Mouse (Mus musculus): Measurements from ENCODE around the gene Il6st.
"Not testable (repeated sequence)": the region's sequence is repeated elsewhere in the genome, so short reads cannot be mapped to it uniquely, and the experiment has no call there.

Il6st gene

DNA sequence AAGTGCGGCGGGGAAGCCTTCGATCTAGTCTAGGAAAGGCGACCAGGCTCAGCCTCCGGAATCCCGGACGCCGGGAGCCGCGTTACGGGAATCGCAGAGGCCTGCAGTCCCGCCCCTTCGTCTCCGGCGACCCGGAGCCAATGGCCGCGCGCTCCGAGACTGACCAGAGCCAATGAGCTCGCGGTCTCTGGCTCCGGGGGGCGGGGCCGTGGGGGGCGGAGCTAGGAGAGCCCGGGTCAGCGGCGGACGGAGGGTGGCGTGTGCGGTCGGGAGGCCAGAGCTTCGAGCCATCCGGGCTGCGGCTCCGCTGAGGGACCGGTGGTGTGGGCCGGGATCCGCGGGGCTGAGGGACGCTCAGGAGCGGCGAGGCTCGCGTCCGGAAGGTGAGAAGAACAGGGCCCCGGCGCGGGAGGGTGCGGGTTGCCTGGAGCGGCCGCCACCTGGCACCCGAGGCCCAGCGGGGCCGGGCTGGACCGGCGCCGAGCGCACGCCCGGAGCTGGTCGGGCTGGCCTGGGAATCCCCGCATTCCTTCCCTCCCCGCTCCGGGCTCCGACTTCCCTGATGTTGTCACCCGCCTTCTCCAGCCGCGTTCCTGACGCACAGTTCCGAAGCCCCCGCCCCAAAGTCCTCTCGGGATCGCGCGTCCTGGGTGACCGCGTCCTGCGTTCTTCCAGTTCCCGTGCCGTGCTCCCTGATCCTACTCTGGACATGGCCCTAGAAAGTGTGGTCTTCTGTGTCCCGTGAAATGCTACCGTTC, at the start of gene Il6st:
TSS of gene Il6st (plus strand) at position 203 of the 758 bp plus-strand sequence.
- DNase-seq, result peak; percentile 95

DNA sequence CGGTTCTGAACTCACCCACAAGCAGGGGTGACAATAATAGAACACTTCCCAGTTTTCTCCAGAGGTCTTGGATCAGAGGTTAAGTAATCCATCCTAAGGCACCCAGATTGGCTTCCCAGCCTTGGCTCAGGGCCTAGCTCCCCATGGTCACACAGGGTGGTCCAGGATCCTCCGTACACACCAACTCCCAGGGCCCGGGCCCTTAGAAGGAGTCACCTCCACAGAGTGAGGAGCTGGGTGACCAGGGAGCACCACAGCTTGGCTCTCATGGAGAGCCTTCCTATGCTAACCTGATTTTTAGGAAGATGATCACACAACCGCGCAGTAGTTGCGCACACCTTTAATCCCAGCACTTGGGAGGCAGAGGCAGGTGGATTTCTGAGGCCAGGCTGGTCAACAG, 48.0 kb upstream of the Il6st start:
- no peak for DNase-seq

DNA sequence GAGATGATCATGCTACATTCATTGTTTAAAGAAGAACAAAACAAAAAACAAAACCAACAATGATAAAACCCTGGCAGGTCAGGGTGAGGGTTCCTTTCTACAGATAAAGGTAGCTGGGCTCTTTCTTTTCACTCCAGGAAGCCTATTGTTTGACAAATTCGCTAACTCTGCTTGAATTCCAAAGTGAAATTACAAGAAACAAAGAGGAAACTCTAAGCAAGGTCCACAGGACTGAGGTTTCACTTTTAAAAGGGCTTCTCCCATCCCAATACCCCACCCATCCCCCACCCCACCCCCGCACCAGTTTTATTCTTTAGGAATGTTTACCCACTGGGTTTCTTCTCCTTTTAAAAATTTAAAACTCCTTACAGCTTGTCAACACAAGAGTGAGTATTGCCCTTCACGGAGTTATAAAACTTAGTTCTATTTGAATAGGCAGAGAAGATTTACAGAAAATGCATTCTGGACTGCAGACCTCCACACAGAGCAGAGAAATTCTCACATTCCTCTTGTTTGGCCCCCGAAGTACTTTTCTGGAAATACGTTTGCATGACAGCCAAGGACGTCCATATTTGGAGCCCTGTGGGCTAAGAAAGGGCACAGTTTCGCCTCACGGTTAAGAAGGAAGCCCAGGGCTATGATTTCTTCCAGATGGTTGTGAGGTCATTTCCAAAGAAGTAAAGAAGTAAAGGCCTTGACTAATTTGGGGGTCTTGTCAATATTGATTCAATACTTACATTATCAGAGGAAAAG, 47.3 kb upstream of the Il6st start:
- no peak for DNase-seq

DNA sequence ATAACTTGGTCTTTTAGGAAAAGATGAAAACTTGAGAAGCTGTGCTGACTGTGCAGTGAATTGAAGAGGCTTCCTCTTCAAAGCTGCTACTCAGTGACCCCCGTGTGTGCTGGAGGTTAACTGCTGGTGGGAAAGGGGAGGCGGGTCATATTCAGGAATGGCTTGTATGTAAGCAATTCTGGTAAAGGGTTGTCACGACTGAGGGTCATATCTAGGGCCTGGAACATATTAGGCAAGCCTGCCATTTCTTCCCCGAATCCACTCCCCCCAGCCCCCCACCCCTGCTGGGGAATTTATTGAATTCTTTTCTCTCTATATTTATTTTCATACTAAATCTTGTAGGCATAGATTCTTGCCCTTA, 46.7 kb upstream of the Il6st start:
- DNase-seq, result no peak

DNA sequence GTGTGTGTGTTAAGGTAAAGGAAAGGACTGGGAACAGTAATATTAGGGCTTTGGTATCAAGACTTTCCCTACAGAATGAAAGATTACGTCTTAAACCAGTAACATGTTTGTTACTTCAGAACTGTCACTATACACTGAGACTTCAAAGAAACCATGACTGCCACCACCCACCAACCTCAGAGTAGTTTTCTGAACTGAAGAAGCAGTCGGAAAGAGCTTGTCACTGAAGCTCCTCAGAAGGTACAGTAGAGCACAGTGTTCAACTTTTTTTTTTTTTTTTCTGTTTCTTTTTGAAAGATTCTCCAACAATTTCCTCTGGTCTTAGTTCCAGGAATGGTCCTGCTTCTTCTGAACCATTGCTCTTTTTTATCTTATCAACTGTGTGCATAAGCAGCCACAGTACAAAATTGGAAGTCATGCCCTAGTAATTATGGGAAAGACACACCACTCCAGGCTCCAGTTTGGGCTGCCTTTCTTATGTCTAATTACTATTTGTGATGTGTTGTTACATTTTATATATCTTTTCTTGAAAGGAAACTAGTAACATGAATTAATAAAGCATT, 45.9 kb upstream of the Il6st start:
- DNase-seq, result no peak

DNA sequence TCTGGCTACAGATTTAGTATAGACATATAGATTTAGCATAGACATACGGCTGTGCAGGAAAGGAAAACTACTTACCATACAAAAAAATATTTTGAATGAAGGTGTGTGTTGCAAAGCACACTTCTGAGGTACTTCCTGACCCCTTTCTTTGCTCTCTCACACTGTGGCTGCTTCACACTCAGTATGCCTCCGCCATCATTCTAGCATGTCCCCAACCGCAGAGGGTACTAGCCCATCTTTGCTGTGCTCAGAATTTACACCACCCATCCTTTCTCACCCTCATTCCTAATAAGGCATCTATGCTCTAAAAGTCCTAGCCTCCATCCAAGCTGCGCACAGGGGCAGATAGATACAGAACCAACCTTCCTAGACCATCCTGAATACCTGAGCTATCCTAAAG, 45.3 kb upstream of the Il6st start:
- no peak for DNase-seq

DNA sequence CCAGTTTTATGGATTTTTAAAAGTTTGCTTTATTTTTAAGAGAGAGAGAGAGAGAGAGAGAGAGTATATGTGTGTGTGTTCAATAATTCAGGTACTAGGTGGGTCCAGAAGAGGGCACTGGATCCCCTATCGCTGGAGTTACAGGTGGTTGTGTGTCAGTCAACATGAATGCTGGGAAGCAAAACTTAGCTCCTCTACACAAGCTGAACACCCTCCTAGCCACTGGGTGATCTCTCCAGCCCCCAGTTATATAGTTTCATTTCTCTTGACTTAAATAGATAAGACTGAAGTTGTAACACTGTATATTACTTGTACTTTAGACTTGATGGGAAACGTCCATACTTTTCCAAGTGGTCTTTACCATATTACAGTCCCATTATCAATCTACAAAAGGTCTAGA, 39.7 kb upstream of the Il6st start:
- no peak for DNase-seq

DNA sequence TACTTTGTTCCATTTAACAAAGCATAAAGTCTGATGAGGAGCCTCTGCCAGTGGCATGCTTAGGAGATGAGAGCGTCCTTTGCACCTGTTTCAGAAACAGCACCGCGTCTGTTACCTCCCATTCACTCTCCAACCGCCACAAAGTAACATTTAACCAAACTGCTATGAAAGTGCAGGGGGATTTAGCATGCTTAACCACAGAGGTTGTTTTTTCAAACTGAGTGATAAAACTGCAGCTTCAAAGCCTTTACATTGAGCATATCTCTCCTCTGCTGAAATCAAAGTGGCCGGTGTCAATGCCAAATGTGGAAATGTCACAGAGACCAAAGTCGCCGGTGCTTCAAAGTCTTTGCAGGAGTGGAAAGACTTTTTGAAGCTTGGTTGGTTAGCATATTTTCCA, 39.2 kb upstream of the Il6st start:
- no peak for DNase-seq

DNA sequence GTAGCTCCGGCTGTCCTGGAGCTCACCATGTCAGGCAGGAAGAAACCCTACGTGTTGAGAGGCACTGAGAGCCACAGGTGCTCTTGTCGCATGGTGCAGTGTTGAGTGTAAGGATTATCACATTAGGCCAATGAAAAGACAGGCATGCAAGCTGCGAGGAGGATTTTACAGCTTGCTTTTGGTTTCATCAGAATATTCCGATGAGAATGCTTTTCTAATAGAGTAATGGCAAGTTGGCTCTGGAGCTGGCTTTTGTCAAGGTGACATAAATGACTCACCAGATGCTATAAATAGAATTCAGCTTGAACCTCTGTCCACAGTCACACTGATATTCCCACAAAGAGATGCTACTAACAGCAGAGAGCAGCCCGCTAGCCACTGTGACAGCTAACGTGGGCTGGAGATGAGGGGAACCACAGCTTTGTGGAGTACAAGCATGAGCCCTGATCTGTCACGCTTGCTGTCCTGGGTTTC, 38.7 kb upstream of the Il6st start:
- no peak for DNase-seq

DNA sequence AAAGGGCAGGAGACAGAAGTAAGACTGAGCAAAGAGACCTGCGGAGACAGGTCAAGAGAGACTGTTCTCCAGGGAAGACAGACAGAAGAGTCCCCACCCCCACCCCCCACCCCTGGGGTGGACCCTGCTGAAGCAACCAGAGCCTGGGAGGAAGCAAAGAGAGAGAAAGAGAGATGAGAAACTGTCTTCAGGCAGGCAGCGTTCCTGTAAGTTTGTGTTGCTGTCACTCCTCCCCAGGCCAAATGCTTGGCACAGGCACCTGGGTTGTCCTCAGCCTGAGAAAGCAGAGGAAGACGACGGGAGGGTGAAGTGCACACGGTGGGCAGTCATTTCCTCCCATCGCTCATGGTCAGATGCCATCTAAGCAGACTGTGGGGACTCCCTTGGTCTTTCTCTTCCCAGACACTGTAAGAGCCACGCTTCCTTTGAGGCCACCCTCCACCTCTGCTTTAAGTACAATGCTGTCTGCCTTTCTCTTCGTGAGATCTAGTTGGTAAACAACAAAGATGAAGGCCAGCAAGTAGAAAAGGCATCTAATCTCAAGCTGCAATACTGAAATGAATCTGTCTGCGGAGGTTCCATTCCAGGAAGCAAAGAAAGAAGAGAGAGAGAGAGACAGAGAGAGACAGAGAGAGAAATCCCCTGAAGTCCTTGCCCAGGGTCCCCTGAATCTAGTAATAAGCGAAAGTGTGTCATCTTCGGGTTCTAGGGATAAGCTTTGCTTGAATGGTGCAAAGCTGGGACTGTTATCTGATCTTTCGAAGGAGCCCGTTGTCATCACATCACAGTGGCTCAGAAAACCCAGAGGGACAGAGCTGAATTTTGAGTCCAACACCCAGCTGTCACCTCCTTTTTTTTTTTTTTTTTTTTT, 37.4 kb upstream of the Il6st start:
- no peak for DNase-seq

DNA sequence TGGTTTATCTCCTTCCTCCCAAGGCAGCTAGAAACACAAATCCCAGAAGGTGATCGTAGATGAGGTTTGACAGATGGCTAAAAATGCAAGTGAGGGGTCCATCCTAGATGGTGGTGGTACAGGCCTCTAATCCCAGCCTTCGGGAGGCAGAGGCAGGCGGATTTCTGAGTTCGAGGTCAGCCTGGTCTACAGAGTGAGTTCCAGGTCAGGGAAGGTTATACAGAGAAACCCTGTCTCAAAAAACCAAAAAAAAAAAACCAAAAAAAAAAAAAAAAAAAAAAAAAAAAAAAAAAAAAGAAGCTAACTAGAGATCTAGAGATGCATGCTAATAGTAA, 36.8 kb upstream of the Il6st start:
- DNase-seq, result not testable (repeated sequence)

DNA sequence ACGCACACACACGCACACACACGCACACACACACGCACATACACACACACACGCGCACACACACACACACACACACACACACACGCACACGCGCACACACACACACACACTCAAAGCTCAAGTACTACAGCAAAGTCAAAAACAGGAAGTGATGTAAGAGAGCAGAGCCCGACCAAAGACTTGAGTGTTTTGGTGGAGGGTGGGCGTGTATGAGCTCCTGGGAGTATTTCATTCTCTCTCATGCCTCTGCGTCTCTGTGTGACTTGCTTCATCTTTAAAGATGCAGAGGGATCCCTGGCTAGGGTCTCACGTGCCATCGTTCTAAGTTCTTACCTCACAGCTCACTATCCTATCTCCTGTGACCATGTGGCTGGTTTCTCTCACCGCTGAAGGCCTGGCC, 36.3 kb upstream of the Il6st start:
- DNase-seq, result no peak

DNA sequence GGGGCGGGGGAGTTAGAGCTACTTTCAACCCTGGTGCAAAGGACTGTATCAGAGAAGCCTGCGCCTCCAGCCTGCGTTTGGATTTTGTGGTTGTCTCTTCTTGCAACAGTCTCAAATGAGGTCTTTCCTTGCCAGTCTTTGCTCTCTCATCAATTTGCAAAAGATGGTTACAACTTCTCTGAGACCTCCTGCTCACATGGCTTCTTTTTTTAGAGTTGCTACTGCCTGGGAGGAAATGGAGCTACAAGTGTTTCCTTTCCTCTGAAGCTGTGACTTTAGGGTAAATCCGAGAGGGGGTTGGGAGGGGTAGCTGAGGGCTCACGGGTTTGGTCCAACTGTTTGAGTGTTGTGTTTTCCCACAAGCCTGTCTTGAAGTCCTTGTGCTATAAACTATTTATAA, 30.6 kb upstream of the Il6st start:
- no peak for DNase-seq

DNA sequence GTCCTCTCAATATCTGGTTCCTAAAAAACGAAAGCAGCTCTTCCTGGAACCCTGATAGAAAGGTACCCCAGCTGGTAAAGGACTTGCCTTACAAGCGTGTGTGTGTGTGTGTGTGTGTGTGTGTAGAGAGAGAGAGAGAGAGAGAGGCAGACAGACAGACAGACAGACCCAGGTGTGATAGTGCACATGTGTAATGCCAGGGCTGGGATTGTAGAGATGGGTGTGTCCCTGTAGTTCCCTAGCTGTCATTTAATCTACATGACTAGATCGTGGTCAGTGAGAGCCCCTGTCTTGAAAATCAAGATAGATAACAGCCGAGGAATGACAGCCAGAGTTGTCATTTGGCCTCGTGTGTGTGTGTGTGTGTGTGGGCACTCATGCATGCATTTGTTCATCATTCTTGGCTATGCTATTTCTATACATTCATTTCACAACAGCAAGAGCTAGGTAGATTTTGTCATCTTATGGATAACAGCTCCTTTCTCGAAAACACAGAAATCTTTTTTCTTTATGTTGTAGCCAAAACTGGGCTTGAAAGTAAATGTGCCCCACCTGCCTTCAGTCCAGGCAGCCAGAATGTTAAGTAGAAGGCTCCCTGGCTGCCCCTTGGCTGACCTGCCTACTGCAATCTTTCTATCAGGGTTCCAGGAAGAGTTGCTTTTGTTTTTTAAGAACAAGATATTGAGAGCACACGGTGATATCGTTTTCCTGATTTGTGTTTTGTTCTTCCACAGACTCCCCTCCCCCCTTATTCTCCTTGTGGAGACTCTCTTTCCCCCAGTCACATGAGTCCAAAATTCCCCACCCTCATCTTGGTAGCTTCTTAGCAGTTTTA, 28.4 kb upstream of the Il6st start:
- DNase-seq, result no peak

DNA sequence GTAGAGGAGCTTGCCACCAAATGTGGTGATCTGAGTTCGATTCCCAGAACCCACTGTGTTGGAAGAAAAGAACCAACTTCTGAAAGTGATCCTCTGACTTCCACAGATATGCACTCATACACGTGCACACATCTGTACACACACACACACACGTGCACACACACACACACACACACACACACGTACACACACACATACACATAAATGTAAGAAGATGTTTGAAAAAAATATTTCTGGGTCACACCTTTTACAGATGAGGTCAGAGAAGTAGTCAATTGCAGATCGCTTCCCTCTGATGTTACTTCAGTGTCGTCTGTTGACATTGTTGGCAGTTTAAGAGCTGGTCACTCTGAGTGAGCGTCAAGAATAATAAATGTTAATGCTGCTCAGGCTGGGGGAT, 27.6 kb upstream of the Il6st start:
- DNase-seq, result no peak

DNA sequence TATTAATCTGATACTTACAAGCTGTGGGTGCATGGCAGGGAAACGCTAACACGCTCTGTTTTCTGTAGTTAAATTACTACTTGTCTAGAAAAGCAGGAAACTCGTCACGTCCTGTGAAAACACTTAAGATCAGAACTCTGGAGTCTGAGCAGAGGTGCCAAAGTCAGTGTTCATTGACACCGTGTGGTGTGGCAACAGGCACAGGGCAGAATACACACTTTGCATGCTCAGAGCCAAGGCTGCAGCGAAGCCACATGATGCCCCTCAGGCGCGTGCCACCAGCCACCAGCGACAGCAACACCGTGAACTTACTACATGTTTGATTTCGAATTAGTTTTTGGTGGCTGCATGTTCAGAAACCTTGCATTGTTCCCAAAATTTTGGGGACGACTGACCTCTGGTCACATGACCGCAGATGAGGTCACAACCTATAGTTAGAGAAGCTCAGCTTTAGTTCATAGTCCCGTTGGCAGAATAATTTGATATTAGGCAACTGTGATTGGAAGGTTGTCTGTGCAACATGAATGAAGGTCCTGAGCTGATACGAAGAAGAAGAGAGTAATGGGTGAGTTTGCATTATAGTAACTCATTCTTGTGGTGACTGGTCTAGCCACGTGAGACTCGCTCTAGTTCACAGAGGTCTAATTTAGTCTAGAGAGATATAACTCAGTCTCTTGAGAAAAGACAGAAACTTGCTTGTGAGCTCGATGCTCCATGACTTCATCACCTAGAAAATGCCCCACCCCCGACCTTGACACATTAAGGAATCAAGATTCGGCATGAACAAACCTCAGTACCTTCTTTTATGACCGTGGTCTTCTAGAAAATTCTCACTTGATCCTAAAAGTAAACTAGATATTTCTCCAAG, 25.6 kb upstream of the Il6st start:
- DNase-seq, result no peak

DNA sequence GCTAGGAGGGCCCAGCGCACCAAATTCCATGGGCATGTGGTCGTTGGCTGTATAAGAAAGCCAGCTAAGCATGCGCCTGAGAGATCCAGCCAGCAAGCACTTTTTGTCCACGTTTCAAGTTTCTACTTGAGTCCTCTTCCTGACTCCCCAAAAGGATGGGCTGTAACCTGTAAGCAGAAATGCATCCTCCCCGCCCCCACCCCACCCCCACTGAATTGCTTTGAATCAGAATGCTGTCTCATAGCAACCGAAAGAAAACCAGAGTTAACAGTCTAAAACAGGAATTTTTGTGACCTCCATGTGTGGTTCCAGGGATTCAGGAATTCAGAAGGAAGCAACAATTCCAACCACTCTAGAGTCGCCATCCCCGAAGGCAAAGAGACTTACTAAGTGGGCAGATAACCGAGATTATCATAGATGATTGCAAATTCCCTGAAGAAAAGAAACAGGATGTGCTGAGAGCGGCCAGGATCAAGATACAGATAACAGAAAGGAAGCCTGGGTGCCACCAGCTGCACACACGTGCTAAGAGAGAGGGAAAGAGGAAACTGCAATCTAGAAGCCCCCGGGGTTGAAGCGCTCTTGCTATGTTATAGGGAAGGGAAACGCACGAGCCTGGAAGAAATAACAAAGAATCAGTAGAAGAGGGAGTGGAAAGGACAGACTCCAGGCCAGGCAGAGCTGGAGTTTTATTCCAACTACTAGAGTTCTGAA, 24.6 kb upstream of the Il6st start:
- no peak for DNase-seq

DNA sequence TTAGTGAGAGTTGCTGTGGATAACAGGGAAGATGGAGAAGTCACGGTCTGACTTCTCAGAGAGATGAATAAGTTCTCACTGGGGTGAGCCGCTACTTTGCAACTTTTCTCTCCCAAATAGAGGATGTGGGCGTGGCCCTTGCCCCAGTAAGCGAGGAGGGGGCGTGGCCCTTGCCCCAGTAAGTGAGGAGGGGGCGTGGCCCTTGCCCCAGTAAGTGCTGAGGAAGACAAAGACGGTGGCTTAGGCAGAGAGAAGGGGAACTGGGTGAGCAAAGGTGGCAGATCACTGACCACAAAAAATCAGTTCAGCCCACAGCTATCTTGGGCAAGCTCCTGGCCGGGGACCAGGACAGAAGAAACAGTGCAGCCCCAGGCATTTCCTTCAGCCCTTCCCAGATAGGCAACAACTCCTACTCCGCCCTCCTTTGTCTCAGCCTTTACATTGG, 23.9 kb upstream of the Il6st start:
- peak; percentile 26 for DNase-seq

DNA sequence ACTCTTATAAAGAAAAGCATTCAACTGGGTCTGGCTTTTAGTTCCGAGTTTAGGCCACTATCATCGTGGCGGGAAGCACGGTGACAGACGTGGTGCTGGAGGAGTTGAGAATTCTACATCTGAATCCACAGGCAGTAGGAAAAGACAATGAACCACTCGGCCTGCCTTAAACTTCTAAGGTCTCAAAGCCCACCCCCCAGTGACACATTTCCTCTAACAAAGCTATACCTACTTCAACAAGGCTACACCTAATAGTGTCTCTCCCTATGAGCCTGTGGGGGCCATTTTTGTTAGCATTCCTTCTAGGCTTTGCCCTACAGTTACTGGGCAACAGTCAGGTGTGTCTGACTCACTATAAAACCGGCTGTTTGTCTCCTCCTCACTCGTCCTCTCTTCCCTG, 23.2 kb upstream of the Il6st start:
- no peak for DNase-seq

DNA sequence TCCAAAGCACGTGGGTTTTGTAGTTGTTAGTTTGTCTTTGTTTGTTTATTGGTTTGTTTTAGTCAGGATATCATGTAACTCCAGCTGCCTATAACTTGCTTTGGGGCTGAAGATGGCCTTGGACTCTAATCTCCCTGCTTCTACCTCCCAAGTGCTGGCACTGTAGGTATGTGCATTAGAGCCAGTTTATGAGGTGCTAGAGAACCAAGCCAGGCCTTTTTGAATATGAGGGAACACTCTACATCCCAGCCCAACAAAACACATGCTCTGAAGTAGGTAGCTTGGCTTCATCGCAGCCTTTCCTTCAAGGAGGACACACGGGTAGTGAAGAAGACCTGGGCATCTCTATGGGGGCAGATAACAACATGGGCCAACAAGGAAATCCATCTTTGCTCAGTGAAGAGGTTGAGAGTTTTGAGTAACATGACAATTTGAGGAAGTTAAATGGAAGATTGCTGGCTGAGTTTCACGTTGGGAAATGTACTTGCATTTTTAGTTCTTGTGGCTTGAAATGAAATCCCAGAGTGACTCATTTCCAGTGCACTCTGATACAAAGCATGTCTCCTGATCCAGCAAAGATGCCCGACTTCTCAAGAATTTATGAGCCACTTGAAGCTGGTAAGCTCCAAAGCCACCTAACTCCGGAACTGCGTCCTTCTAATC, 20.9 kb upstream of the Il6st start:
- DNase-seq, result no peak
